Mouse (Mus musculus) testis, adult 2 months (tissue): ENCODE results near the gene Flt3. TPM values are rescaled to one million over a fixed set of nuclear protein-coding genes. Genes with fewer than 3 reads are reported as not detected.

Experiments used
- H3K27ac ChIP-seq: fragments of 200-500 bp; 2 replicates; pipeline ENCODE4 v1.5.1; 2012; ENCODE audit warnings: low read depth, low read length; ENCODE audit not compliant: control insufficient read depth, insufficient read depth
- H3K27me3 ChIP-seq: fragments of 200-500 bp; 2 replicates; pipeline ENCODE4 v1.6.1; 2012; ENCODE audit warnings: mild to moderate bottlenecking, low read length, moderate library complexity; ENCODE audit not compliant: control insufficient read depth, insufficient read depth
- H3K36me3 ChIP-seq: fragments of 200-500 bp; 2 replicates; pipeline ENCODE4 v1.6.1; 2012; ENCODE audit warnings: mild to moderate bottlenecking, low read length; ENCODE audit not compliant: control insufficient read depth, insufficient read depth
- H3K4me1 ChIP-seq: fragments of 200-500 bp; 2 replicates; pipeline ENCODE4 v1.6.1; 2012; ENCODE audit warnings: low read length; ENCODE audit not compliant: control insufficient read depth, insufficient read depth
- H3K4me3 ChIP-seq: fragments of 200-500 bp; 2 replicates; pipeline ENCODE4 v1.5.1; 2012; ENCODE audit warnings: low read depth, mild to moderate bottlenecking, low read length, moderate library complexity, mixed read lengths; ENCODE audit not compliant: control insufficient read depth
- CTCF ChIP-seq: fragments of 200-500 bp; IDR thresholded peaks from 2 replicates; pipeline ENCODE4 v1.5.1; 2012; ENCODE audit warnings: low read depth, mild to moderate bottlenecking, inconsistent platforms, low read length, moderate library complexity; ENCODE audit not compliant: control insufficient read depth, insufficient read depth, insufficient replicate concordance
- POLR2A ChIP-seq: fragments of 200-500 bp; IDR thresholded peaks from 2 replicates; pipeline ENCODE4 v1.6.1; 2012; ENCODE audit warnings: low read depth, mild to moderate bottlenecking, inconsistent platforms, low read length, moderate library complexity; ENCODE audit not compliant: control insufficient read depth
- polyA plus RNA-seq: library from polyadenylated mRNA; depleted of rRNA; stranded (reverse); fragments of >200 nt; gene quantifications from 2 replicates; pipeline ENCODE4 v1.2.3, GENCODE M21; 2012

The Flt3 gene
- polyA plus RNA-seq, 1 experiment, result 1.0 TPM

- Histone ChIP-seq H3K36me3 (no peaks in the 10 kb centered on the region), H3K4me3 (no peak overlapping the region), H3K27ac (no peak overlapping the region), H3K4me1 (no peaks in the 10 kb centered on the region; the same call in 1 of the 2 replicates), H3K27me3 (no peaks in the 10 kb centered on the region)
- no peak for TF ChIP-seq CTCF
- TF ChIP-seq POLR2A, result no peak
These were observed 40.8 kb upstream of the Flt3 start for GRCm38 (mm10) chr5:147440996-147441507.

GRCm38 (mm10) chr5:147436491-147436890 is 36.2 kb upstream of the Flt3 start:
- TF ChIP-seq POLR2A (no peak), CTCF (no peak)
- Histone ChIP-seq H3K36me3 (no peaks in the 10 kb centered on the region; the same call in 1 of the 2 replicates), H3K27me3 (no peaks in the 10 kb centered on the region), H3K4me3 (no peak overlapping the region), H3K27ac (no peak overlapping the region), H3K4me1 (peaks cover 13% of the 10 kb centered on the region)

- TF ChIP-seq CTCF, result no peak
- no peak for TF ChIP-seq POLR2A
- Histone ChIP-seq H3K36me3 (no peaks in the 10 kb centered on the region; the same call in 1 of the 2 replicates), H3K27ac (no peak overlapping the region), H3K4me3 (no peak overlapping the region), H3K4me1 (peaks cover 14% of the 10 kb centered on the region), H3K27me3 (no peaks in the 10 kb centered on the region)
These were observed 35.5 kb upstream of the Flt3 start for GRCm38 (mm10) chr5:147435751-147436150.

DNA sequence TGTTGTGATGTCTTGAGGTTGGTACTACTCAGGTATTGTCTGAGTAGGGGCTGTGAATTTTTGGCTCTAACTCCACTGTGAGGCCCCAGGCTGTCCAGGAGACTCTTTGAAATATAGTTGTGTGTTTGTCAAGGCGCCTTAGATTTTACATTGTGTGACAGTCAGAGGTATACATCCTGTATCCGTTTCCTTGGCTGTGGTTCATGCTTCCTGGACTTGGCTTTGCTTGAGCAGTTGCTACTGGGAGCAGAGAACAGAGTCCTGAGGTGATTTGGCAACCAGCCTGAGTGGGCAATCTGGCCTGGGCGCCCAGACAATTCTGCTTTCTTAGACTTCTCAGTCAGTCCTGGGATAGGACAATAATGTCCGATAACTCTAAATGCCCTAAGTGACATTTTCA is 34.9 kb upstream of the Flt3 start:
- Histone ChIP-seq H3K4me3 (no peak overlapping the region), H3K4me1 (peaks cover 14% of the 10 kb centered on the region), H3K27ac (no peak overlapping the region), H3K27me3 (no peaks in the 10 kb centered on the region), H3K36me3 (no peaks in the 10 kb centered on the region; the same call in 1 of the 2 replicates)
- TF ChIP-seq CTCF, result no peak
- no peak for TF ChIP-seq POLR2A

DNA sequence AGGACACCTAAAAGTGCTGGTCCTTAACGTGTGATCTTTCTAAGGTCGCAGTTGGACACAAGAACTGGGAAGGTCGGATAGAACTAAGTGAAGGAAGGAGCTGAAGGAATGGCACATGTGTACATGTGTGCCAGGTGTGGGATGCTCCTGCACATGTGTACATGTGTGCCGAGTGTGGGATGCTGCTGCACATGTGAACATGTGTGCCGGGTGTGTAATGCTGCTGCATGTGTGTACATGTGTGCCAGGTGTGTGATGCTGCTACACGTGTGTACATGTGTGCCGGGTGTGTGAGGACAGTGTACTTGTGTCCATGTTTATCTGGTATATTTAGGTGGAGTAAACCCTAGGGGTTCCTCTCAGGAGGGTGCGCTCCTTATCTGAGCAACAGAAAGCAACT is 32.6 kb upstream of the Flt3 start:
- Histone ChIP-seq H3K4me3 (no peak overlapping the region), H3K27me3 (no peaks in the 10 kb centered on the region), H3K4me1 (peaks cover 14% of the 10 kb centered on the region), H3K36me3 (no peaks in the 10 kb centered on the region; the same call in 1 of the 2 replicates), H3K27ac (no peak overlapping the region)
- TF ChIP-seq POLR2A (no peak), CTCF (no peak)

DNA sequence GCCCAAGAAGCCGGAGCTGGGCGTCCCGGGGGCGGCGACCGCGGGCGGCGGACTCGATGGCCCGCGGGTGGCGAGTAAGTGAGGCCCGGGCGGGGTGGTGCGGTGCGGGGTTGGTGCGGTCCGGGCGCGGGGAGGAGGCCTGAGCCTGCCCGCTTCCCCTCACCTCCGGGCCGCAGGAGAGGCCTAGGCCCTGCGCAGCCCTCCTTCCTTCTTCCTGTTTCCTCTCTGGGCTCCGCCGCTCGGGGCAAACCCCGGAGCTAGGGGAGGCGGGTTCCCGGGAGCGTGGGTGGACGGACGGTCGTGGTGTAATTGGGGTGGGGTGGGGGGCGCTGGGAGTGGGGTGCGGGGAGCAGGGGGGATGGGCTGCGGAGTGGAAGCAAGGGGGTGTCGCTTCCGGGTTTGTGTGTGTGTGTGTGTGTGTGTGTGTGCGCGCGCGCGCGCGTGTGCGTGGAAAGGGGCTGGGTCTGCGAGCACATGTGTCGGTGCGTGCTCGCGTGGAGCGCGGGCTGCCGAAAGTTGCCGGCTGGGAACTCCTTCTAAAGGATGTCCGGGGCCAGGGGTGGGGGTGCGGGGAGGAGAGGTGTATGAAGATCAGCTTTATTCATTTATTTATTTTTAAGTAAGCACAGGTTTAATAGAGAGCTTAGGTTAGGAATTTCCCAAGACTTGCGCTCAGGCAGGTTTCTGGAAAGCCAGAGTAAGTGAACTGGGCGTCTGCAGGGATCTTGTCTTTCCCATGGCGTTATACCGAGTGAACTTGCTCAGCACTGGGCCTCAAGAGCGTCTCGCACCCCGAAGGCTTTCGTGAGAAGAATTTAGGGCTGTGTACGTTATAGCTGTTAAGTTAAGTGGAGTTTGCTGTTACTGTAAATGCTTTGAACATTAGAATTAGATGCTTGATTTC is 30.9 kb upstream of the Flt3 start:
- Histone ChIP-seq H3K4me1 (peaks cover 14% of the 10 kb centered on the region), H3K27me3 (no peaks in the 10 kb centered on the region), H3K36me3 (no peaks in the 10 kb centered on the region; the same call in 1 of the 2 replicates), H3K4me3 (peak overlapping the region; percentile 96), H3K27ac (peak overlapping the region; percentile 98)
- TF ChIP-seq CTCF (no peak), POLR2A (no peak)

DNA sequence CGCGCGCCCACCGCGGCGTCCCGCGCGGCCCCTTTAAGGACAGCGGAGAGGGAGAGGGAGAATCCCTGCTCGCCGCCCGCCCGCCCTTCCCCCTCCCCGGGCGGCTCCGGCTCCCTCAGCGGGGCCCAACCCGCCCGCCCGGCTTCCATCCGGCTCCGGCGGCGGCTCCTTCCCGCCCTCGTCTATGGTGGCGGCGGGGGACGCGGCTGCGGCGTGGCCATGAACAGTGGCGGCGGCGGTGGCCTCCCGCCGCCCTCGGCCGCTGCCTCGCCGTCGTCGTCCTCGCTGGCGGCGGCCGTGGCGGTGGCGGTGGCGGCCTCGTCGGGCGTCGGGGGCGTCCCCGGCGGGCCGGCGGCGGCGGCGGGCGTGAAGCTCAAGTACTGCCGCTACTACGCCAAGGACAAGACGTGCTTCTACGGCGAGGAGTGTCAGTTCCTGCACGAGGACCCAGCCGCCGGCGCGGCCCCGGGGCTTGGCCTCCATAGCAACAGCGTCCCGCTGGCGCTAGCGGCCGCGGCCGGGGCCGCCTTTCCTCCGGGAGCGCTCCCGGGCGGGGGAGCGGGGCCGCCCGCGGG is 30.2 kb upstream of the Flt3 start:
- H3K27me3 ChIP-seq, result no peaks in the 10 kb centered on the region
- no peaks in the 10 kb centered on the region; the same call in 1 of the 2 replicates for H3K36me3 ChIP-seq
- TF ChIP-seq CTCF (no peak), POLR2A (no peak)
- peak overlapping the region; percentile 96 for H3K4me3 ChIP-seq
- peaks cover 12% of the 10 kb centered on the region for H3K4me1 ChIP-seq
- H3K27ac ChIP-seq, result peak overlapping the region; percentile 98
